Mouse (Mus musculus) small intestine, adult 2 months (tissue): ENCODE results near the gene Aspscr1. TPM values are rescaled to one million over a fixed set of nuclear protein-coding genes. Genes with fewer than 3 reads are reported as not detected.

Experiments
- H3K27ac ChIP-seq: fragments of 200-500 bp; 2 replicates; pipeline ENCODE4 v1.5.1; 2012; ENCODE audit warnings: low read depth, low read length, control low read depth, inconsistent platforms; ENCODE audit not compliant: insufficient read depth
- H3K27me3 ChIP-seq: fragments of 200-500 bp; 2 replicates; pipeline ENCODE4 v1.6.1; 2012; ENCODE audit warnings: mild to moderate bottlenecking, moderate library complexity, low read length, inconsistent platforms; ENCODE audit not compliant: control insufficient read depth, insufficient read depth
- H3K36me3 ChIP-seq: fragments of 200-500 bp; 2 replicates; pipeline ENCODE4 v1.6.1; 2012; ENCODE audit warnings: mild to moderate bottlenecking, low read length, control low read depth, inconsistent platforms; ENCODE audit not compliant: control insufficient read depth, insufficient read depth
- H3K4me1 ChIP-seq: fragments of 200-500 bp; 2 replicates; pipeline ENCODE4 v1.6.1; 2012; ENCODE audit warnings: low read length, inconsistent platforms, mixed read lengths; ENCODE audit not compliant: control insufficient read depth, insufficient read depth, insufficient read length
- H3K4me3 ChIP-seq: fragments of 200-500 bp; 2 replicates; pipeline ENCODE4 v1.5.1; 2012; ENCODE audit warnings: low read depth, mild to moderate bottlenecking, control low read depth, inconsistent platforms, low read length, moderate library complexity
- CTCF ChIP-seq: fragments of 200-500 bp; IDR thresholded peaks from 2 replicates; pipeline ENCODE4 v1.5.1; 2012; ENCODE audit warnings: low read depth, mild to moderate bottlenecking, control low read depth, inconsistent platforms, low read length, moderate library complexity, mixed read lengths; ENCODE audit not compliant: insufficient replicate concordance, insufficient read length; ENCODE audit errors: extremely low read depth
- POLR2A ChIP-seq: fragments of 200-500 bp; IDR thresholded peaks from 2 replicates; pipeline ENCODE4 v1.6.1; 2012; ENCODE audit warnings: low read depth, mild to moderate bottlenecking, control low read depth, inconsistent platforms, low read length, moderate library complexity
- WGBS: fragments of 180-500 bp; shearing (Covaris S2); methylation state at CpG from one replicate; pipeline ENCODE4 v1.1.7; 2018; 5-methylcytosine and 5-hydroxymethylcytosine counted together
- polyA plus RNA-seq: library from polyadenylated mRNA; depleted of rRNA; stranded (reverse); fragments of >200 nt; gene quantifications from 2 replicates; pipeline ENCODE4 v1.2.3, GENCODE M21; 2012; rRNA removed

The Aspscr1 gene
- polyA plus RNA-seq, 1 experiment, result 138 TPM

GRCm38 (mm10) chr11:120749430-120749829, 76.7 kb downstream of the Aspscr1 start:
- 70% methylated on average over 8 of the region's 8 CpGs for WGBS
- Histone ChIP-seq H3K27me3 (no peaks in the 10 kb centered on the region), H3K4me1 (peaks cover 3% of the 10 kb centered on the region; the same call in 1 of the 2 replicates)

GRCm38 (mm10) chr11:120751606-120752005, 78.8 kb downstream of the Aspscr1 start:
- whole genome bisulfite sequencing, result 55% methylated on average over 4 of the region's 4 CpGs

More at GRCm38 (mm10) chr11:120749430-120749829, 76.7 kb downstream of the Aspscr1 start:
- TF ChIP-seq POLR2A (no peak), CTCF (peak; percentile 43; the same call in 1 of the 2 replicates)
- no peaks in the 10 kb centered on the region for H3K36me3 ChIP-seq
- H3K27ac ChIP-seq, result no peak overlapping the region
- no peak overlapping the region for H3K4me3 ChIP-seq

More at GRCm38 (mm10) chr11:120751606-120752005, 78.8 kb downstream of the Aspscr1 start:
- Histone ChIP-seq H3K27me3 (no peaks in the 10 kb centered on the region), H3K4me1 (peaks cover 3% of the 10 kb centered on the region; the same call in 1 of the 2 replicates), H3K4me3 (no peak overlapping the region), H3K27ac (no peak overlapping the region), H3K36me3 (no peaks in the 10 kb centered on the region)
- no peak for TF ChIP-seq POLR2A
- no peak for TF ChIP-seq CTCF

Other genes with a start within 250 kb of the Aspscr1 start
- 29.0 and 54.8 TPM in 2 replicates for gene Nploc4, start 235.3 kb upstream of the Aspscr1 start, polyA plus RNA-seq
- gene Tspan10, start 230.3 kb upstream of the Aspscr1 start, polyA plus RNA-seq, result 0.15 and 0.60 TPM in 2 replicates
- 0.43 TPM in 2 replicates for gene Pde6g, start 219.5 kb upstream of the Aspscr1 start, polyA plus RNA-seq
- gene Oxld1, start 214.9 kb upstream of the Aspscr1 start, polyA plus RNA-seq, result 16.6 and 23.6 TPM in 2 replicates
- 3.6 and 4.4 TPM in 2 replicates for gene Ccdc137, start 214.9 kb upstream of the Aspscr1 start, polyA plus RNA-seq
- gene Arl16, start 205.4 kb upstream of the Aspscr1 start, polyA plus RNA-seq, result 14.3 and 15.4 TPM in 2 replicates
- 130 and 155 TPM in 2 replicates for gene Mrpl12, start 188.4 kb upstream of the Aspscr1 start, polyA plus RNA-seq
- gene Slc25a10, start 181.1 kb upstream of the Aspscr1 start, polyA plus RNA-seq, result 298 and 416 TPM in 2 replicates
- gene Gcgr, start 142.3 kb upstream of the Aspscr1 start, polyA plus RNA-seq, result 1.4 and 2.6 TPM in 2 replicates
- gene Mcrip1, start 123.2 kb upstream of the Aspscr1 start, polyA plus RNA-seq, result 24.0 and 30.3 TPM in 2 replicates
- gene Ppp1r27, start 121.8 kb upstream of the Aspscr1 start, polyA plus RNA-seq, result 0.51 TPM in 1 of 2 replicates, not detected in the other
- gene P4hb, start 99.7 kb upstream of the Aspscr1 start, polyA plus RNA-seq, result 442 and 705 TPM in 2 replicates
- gene Arhgdia, start 91.3 kb upstream of the Aspscr1 start, polyA plus RNA-seq, result 489 and 1,022 TPM in 2 replicates
- 12.0 and 24.0 TPM in 2 replicates for gene Alyref, start 74.6 kb upstream of the Aspscr1 start, polyA plus RNA-seq
- gene Anapc11, start 74.6 kb upstream of the Aspscr1 start, polyA plus RNA-seq, result 46.4 and 97.9 TPM in 2 replicates
- 0.98 and 7.2 TPM in 2 replicates for gene Npb, start 64.5 kb upstream of the Aspscr1 start, polyA plus RNA-seq
- 449 and 1,029 TPM in 2 replicates for gene Pcyt2, start 55.0 kb upstream of the Aspscr1 start, polyA plus RNA-seq
- 99.1 and 147 TPM in 2 replicates for gene Sirt7, start 47.7 kb upstream of the Aspscr1 start, polyA plus RNA-seq
- 24.8 and 33.6 TPM in 2 replicates for gene Mafg, start 39.4 kb upstream of the Aspscr1 start, polyA plus RNA-seq
- gene Pycr1, start 29.2 kb upstream of the Aspscr1 start, polyA plus RNA-seq, result 17.1 and 19.9 TPM in 2 replicates
- 0.39 and 1.0 TPM in 2 replicates for gene Myadml2, start 24.8 kb upstream of the Aspscr1 start, polyA plus RNA-seq
- gene Notum, start 11.8 kb upstream of the Aspscr1 start, polyA plus RNA-seq, result 0.67 and 0.99 TPM in 2 replicates
- gene Cenpx, start 40.8 kb downstream of the Aspscr1 start, polyA plus RNA-seq, result 38.4 and 46.2 TPM in 2 replicates
- 22.0 and 23.9 TPM in 2 replicates for gene Lrrc45, start 41.0 kb downstream of the Aspscr1 start, polyA plus RNA-seq
- gene Rac3, start 48.5 kb downstream of the Aspscr1 start, polyA plus RNA-seq, result 4.1 and 5.1 TPM in 2 replicates
- 102 and 127 TPM in 2 replicates for gene Dcxr, start 54.3 kb downstream of the Aspscr1 start, polyA plus RNA-seq
- 1.2 and 11.4 TPM in 2 replicates for gene Cbr2, start 59.1 kb downstream of the Aspscr1 start, polyA plus RNA-seq
- gene Hmga1b, start 89.8 kb downstream of the Aspscr1 start, polyA plus RNA-seq, result 1.4 and 58.5 TPM in 2 replicates
- 41.0 and 90.5 TPM in 2 replicates for gene Rfng, start 111.2 kb downstream of the Aspscr1 start, polyA plus RNA-seq
- 57.5 and 86.4 TPM in 2 replicates for gene Gps1, start 111.3 kb downstream of the Aspscr1 start, polyA plus RNA-seq
- 24.1 and 29.0 TPM in 2 replicates for gene Dus1l, start 123.4 kb downstream of the Aspscr1 start, polyA plus RNA-seq
- gene Fasn, start 151.6 kb downstream of the Aspscr1 start, polyA plus RNA-seq, result 151 and 154 TPM in 2 replicates